ENCODE assay signal across 14 mouse cellular contexts in genomic region chr14:52071599-52072137, GRCm38 (mm10). TPM values are rescaled to one million over a fixed set of nuclear protein-coding genes. Genes with fewer than 3 reads are reported as not detected.
DNase-seq lines count a peak whose midpoint lies in the region; ATAC-seq lines count a peak whose summit lies in the region.
"Had no signal": no experiment of that assay in that cellular context is flagged by ENCODE, and none has a peak within 500 bp of the region (broad histone marks: within the 10 kb centered on the region; RNA-seq: fewer than 3 reads in every experiment).

No protein-coding gene starts in this region.

- H3K9me3 ChIP-seq in hindbrain, embryonic 16.5 days (ENCODE audit: control insufficient read depth, low read length): no peaks in the 10 kb centered on the region
- no peaks in the 10 kb centered on the region for H3K9me3 ChIP-seq in hindbrain, embryonic 11.5 days (ENCODE audit: control insufficient read depth, low read length)
- no peaks in the 10 kb centered on the region for H3K9me3 ChIP-seq in midbrain, embryonic 15.5 days
- no peaks in the 10 kb centered on the region for H3K9me3 ChIP-seq in midbrain, embryonic 14.5 days (ENCODE audit: control insufficient read depth, low read length)
- H3K9me3 ChIP-seq in liver, embryonic 11.5 days (ENCODE audit: control insufficient read depth, low read length): no peaks in the 10 kb centered on the region
- H3K9me3 ChIP-seq: heart, embryonic 15.5 days had no signal

- peaks cover 34% of the 10 kb centered on the region for H3K36me3 ChIP-seq in hindbrain, embryonic 16.5 days (ENCODE audit: control insufficient read depth, insufficient read depth, low read length)
- peaks cover 5% of the 10 kb centered on the region; the same call in 1 of the 2 replicates for H3K36me3 ChIP-seq in hindbrain, embryonic 11.5 days (ENCODE audit: control insufficient read depth, insufficient read depth, low read length)
- peaks cover 36% of the 10 kb centered on the region for H3K36me3 ChIP-seq in midbrain, embryonic 15.5 days (replicated peaks)
- peaks cover 62% of the 10 kb centered on the region for H3K36me3 ChIP-seq in midbrain, embryonic 14.5 days (ENCODE audit: control insufficient read depth, insufficient read depth, low read length)
- peaks cover 23% of the 10 kb centered on the region for H3K36me3 ChIP-seq in liver, embryonic 11.5 days (ENCODE audit: control insufficient read depth, insufficient read depth, low read length)

- no peak for DNase-seq in hindbrain, embryonic 11.5 days (ENCODE audit: low spot score)
- DNase-seq in midbrain, embryonic 14.5 days: no peak
- no peak for DNase-seq in liver, embryonic 11.5 days (ENCODE audit: low spot score)
- DNase-seq in thymus, postnatal 14 days: no peak
- no peak for DNase-seq in cerebellum, adult 9-11 months
- DNase-seq: cerebellum, adult 11-12 months; gastrocnemius, postnatal 36 days; kidney, adult 11 months; retina, postnatal 1 day had no signal

- no peak overlapping the region for H3K4me2 ChIP-seq in hindbrain, embryonic 16.5 days (ENCODE audit: low read length)
- H3K4me2 ChIP-seq in hindbrain, embryonic 11.5 days (replicated peaks; ENCODE audit: low read depth, low read length): no peak overlapping the region
- H3K4me2 ChIP-seq in midbrain, embryonic 15.5 days: no peak overlapping the region
- H3K4me2 ChIP-seq in midbrain, embryonic 14.5 days (ENCODE audit: low read length): no peak overlapping the region
- H3K4me2 ChIP-seq in liver, embryonic 11.5 days: no peak overlapping the region
- H3K4me2 ChIP-seq: heart, embryonic 15.5 days had no signal

- no peak overlapping the region for H3K4me3 ChIP-seq in hindbrain, embryonic 16.5 days (ENCODE audit: low read length)
- H3K4me3 ChIP-seq in hindbrain, embryonic 11.5 days (ENCODE audit: low read depth, low read length): no peak overlapping the region
- H3K4me3 ChIP-seq in midbrain, embryonic 15.5 days: no peak overlapping the region
- no peak overlapping the region for H3K4me3 ChIP-seq in midbrain, embryonic 14.5 days (replicated peaks; ENCODE audit: low read depth, low read length)
- H3K4me3 ChIP-seq in liver, embryonic 11.5 days (ENCODE audit: low read depth, low read length): no peak overlapping the region
- H3K4me3 ChIP-seq: heart, embryonic 15.5 days had no signal

- H3K9ac ChIP-seq in hindbrain, embryonic 16.5 days (ENCODE audit: low read depth, low read length): no peak overlapping the region
- H3K9ac ChIP-seq in hindbrain, embryonic 11.5 days (ENCODE audit: low read depth, low read length): no peak overlapping the region
- no peak overlapping the region for H3K9ac ChIP-seq in midbrain, embryonic 15.5 days
- H3K9ac ChIP-seq in midbrain, embryonic 14.5 days (replicated peaks; ENCODE audit: low read length): no peak overlapping the region
- no peak overlapping the region for H3K9ac ChIP-seq in liver, embryonic 11.5 days (ENCODE audit: low read depth, low read length)
- H3K9ac ChIP-seq: heart, embryonic 15.5 days had no signal

- no peaks in the 10 kb centered on the region for H3K27me3 ChIP-seq in hindbrain, embryonic 16.5 days (replicated peaks; ENCODE audit: control insufficient read depth, insufficient read depth, low read length)
- H3K27me3 ChIP-seq in hindbrain, embryonic 11.5 days (ENCODE audit: control insufficient read depth, insufficient read depth, low read length): no peaks in the 10 kb centered on the region
- no peaks in the 10 kb centered on the region for H3K27me3 ChIP-seq in midbrain, embryonic 15.5 days (replicated peaks)
- H3K27me3 ChIP-seq in midbrain, embryonic 14.5 days (ENCODE audit: control insufficient read depth, insufficient read depth, low read length): no peaks in the 10 kb centered on the region
- H3K27me3 ChIP-seq in liver, embryonic 11.5 days (replicated peaks; ENCODE audit: control insufficient read depth, insufficient read depth, low read length): no peaks in the 10 kb centered on the region
- H3K27me3 ChIP-seq: heart, embryonic 15.5 days had no signal

- ATAC-seq in hindbrain, embryonic 16.5 days: peak; percentile 50
- no peak for ATAC-seq in hindbrain, embryonic 11.5 days (ENCODE audit: low FRiP score)
- peak; percentile 28; the same call in 1 of the 2 replicates for ATAC-seq in midbrain, embryonic 15.5 days (replicated peaks)
- no peak for ATAC-seq in midbrain, embryonic 14.5 days (ENCODE audit: low FRiP score, low TSS enrichment)
- ATAC-seq in liver, embryonic 11.5 days (replicated peaks; ENCODE audit: low FRiP score): peak; percentile 26

- H3K4me1 ChIP-seq in hindbrain, embryonic 16.5 days (ENCODE audit: control insufficient read depth, insufficient read depth, low read depth, low read length): no peaks in the 10 kb centered on the region
- no peaks in the 10 kb centered on the region for H3K4me1 ChIP-seq in hindbrain, embryonic 11.5 days (replicated peaks; ENCODE audit: control insufficient read depth, insufficient read depth, low read length)
- H3K4me1 ChIP-seq in midbrain, embryonic 15.5 days: no peaks in the 10 kb centered on the region
- no peaks in the 10 kb centered on the region for H3K4me1 ChIP-seq in midbrain, embryonic 14.5 days (ENCODE audit: control insufficient read depth, insufficient read depth, low read length)
- no peaks in the 10 kb centered on the region for H3K4me1 ChIP-seq in liver, embryonic 11.5 days (replicated peaks; ENCODE audit: control insufficient read depth, insufficient read depth, low read length)
- H3K4me1 ChIP-seq: heart, embryonic 15.5 days had no signal

- 95% methylated on average over 15 of the region's 15 CpGs for WGBS in hindbrain, embryonic 16.5 days
- 92% methylated on average over 15 of the region's 15 CpGs for WGBS in hindbrain, embryonic 11.5 days
- 94% methylated on average over 15 of the region's 15 CpGs for WGBS in midbrain, embryonic 15.5 days
- 93% methylated on average over 15 of the region's 15 CpGs for WGBS in midbrain, embryonic 14.5 days
- WGBS in liver, embryonic 11.5 days: 87% methylated on average over 15 of the region's 15 CpGs

- H3K27ac ChIP-seq in hindbrain, embryonic 16.5 days (ENCODE audit: low read depth, low read length): no peak overlapping the region
- no peak overlapping the region for H3K27ac ChIP-seq in hindbrain, embryonic 11.5 days (ENCODE audit: low read depth, low read length)
- no peak overlapping the region for H3K27ac ChIP-seq in midbrain, embryonic 15.5 days
- no peak overlapping the region for H3K27ac ChIP-seq in midbrain, embryonic 14.5 days (replicated peaks; ENCODE audit: low read depth, low read length)
- H3K27ac ChIP-seq in liver, embryonic 11.5 days (ENCODE audit: low read depth, low read length): no peak overlapping the region
- H3K27ac ChIP-seq: heart, embryonic 15.5 days had no signal

RNA-seq across cellular contexts. Expression of gene Olfr221, which starts 29.4 kb away (rescaled TPM):
- polyA plus RNA-seq in hindbrain, embryonic 16.5 days (2015; fragmentation: Nextera tagmentation; extraction: Ambion mirVana): not detected in 2 replicates
- not detected in 2 replicates for polyA plus RNA-seq in hindbrain, embryonic 11.5 days (2014; fragmentation: Nextera tagmentation; extraction: Ambion mirVana)
- not detected in 2 replicates for polyA plus RNA-seq in midbrain, embryonic 15.5 days (2015; fragmentation: Nextera tagmentation; extraction: Ambion mirVana)
- not detected in 2 replicates for polyA plus RNA-seq in midbrain, embryonic 14.5 days (2014; fragmentation: Nextera tagmentation; extraction: Ambion mirVana)
- not detected in 2 replicates for polyA plus RNA-seq in liver, embryonic 11.5 days (2014; fragmentation: Nextera tagmentation; extraction: Ambion mirVana)
- polyA plus RNA-seq: heart, embryonic 15.5 days; limb, embryonic 14.5 days; neural tube, embryonic 11.5 days had no signal

RNA-seq across cellular contexts. Expression of gene Hnrnpc, which starts 32.2 kb away (rescaled TPM):
- 414 and 445 TPM in 2 replicates for polyA plus RNA-seq in hindbrain, embryonic 16.5 days (2015; fragmentation: Nextera tagmentation; extraction: Ambion mirVana)
- polyA plus RNA-seq in hindbrain, embryonic 11.5 days (2014; fragmentation: Nextera tagmentation; extraction: Ambion mirVana): 962 and 981 TPM in 2 replicates
- 480 and 482 TPM in 2 replicates for polyA plus RNA-seq in midbrain, embryonic 15.5 days (2015; fragmentation: Nextera tagmentation; extraction: Ambion mirVana)
- polyA plus RNA-seq in midbrain, embryonic 14.5 days (2014; fragmentation: Nextera tagmentation; extraction: Ambion mirVana): 473 and 549 TPM in 2 replicates
- 698 and 737 TPM in 2 replicates for polyA plus RNA-seq in liver, embryonic 11.5 days (2014; fragmentation: Nextera tagmentation; extraction: Ambion mirVana)

RNA-seq across cellular contexts. Expression of gene Rpgrip1, which starts 38.8 kb away (rescaled TPM):
- 36.2 and 45.4 TPM in 2 replicates for polyA plus RNA-seq in hindbrain, embryonic 16.5 days (2015; fragmentation: Nextera tagmentation; extraction: Ambion mirVana)
- 68.4 and 86.9 TPM in 2 replicates for polyA plus RNA-seq in hindbrain, embryonic 11.5 days (2014; fragmentation: Nextera tagmentation; extraction: Ambion mirVana)
- 51.3 and 53.3 TPM in 2 replicates for polyA plus RNA-seq in midbrain, embryonic 15.5 days (2015; fragmentation: Nextera tagmentation; extraction: Ambion mirVana)
- polyA plus RNA-seq in midbrain, embryonic 14.5 days (2014; fragmentation: Nextera tagmentation; extraction: Ambion mirVana): 39.5 and 57.3 TPM in 2 replicates
- polyA plus RNA-seq in liver, embryonic 11.5 days (2014; fragmentation: Nextera tagmentation; extraction: Ambion mirVana): 103 and 111 TPM in 2 replicates

RNA-seq across cellular contexts. Expression of gene Zfp219, which starts 51.1 kb away (rescaled TPM):
- 23.7 and 28.0 TPM in 2 replicates for polyA plus RNA-seq in hindbrain, embryonic 16.5 days (2015; fragmentation: Nextera tagmentation; extraction: Ambion mirVana)
- 55.3 and 67.1 TPM in 2 replicates for polyA plus RNA-seq in hindbrain, embryonic 11.5 days (2014; fragmentation: Nextera tagmentation; extraction: Ambion mirVana)
- polyA plus RNA-seq in midbrain, embryonic 15.5 days (2015; fragmentation: Nextera tagmentation; extraction: Ambion mirVana): 45.9 and 54.5 TPM in 2 replicates
- 41.6 and 46.9 TPM in 2 replicates for polyA plus RNA-seq in midbrain, embryonic 14.5 days (2014; fragmentation: Nextera tagmentation; extraction: Ambion mirVana)
- 19.8 and 21.9 TPM in 2 replicates for polyA plus RNA-seq in liver, embryonic 11.5 days (2014; fragmentation: Nextera tagmentation; extraction: Ambion mirVana)

RNA-seq across cellular contexts. Expression of gene Tmem253, which starts 56.2 kb away (rescaled TPM):
- 0.39 and 0.51 TPM in 2 replicates for polyA plus RNA-seq in hindbrain, embryonic 16.5 days (2015; fragmentation: Nextera tagmentation; extraction: Ambion mirVana)
- polyA plus RNA-seq in hindbrain, embryonic 11.5 days (2014; fragmentation: Nextera tagmentation; extraction: Ambion mirVana): 0.50 and 1.6 TPM in 2 replicates
- 0.50 and 0.78 TPM in 2 replicates for polyA plus RNA-seq in midbrain, embryonic 15.5 days (2015; fragmentation: Nextera tagmentation; extraction: Ambion mirVana)
- polyA plus RNA-seq in midbrain, embryonic 14.5 days (2014; fragmentation: Nextera tagmentation; extraction: Ambion mirVana): 0.37 and 0.39 TPM in 2 replicates
- polyA plus RNA-seq in liver, embryonic 11.5 days (2014; fragmentation: Nextera tagmentation; extraction: Ambion mirVana): 0.85 TPM in 1 of 2 replicates, not detected in the other

Comparison
In these comparisons a context has a peak if more than half of its experiments do, and no peak if none do; other contexts are left out.
1. ATAC-seq: peak in hindbrain, embryonic 16.5 days (single experiment), midbrain, embryonic 15.5 days (single experiment) and liver, embryonic 11.5 days (single experiment); none in hindbrain, embryonic 11.5 days (single experiment) and midbrain, embryonic 14.5 days (single experiment).